Mouse (Mus musculus) hindbrain, embryonic 11.5 days (tissue): Measurements from ENCODE around the gene Ccdc102a. TPM values are rescaled to one million over a fixed set of nuclear protein-coding genes. Genes with fewer than 3 reads are reported as not detected.

Experiments
- ATAC-seq: fragments of 200-750 bp; cut with Nextera tagmentation; 2 replicates; pipeline ENCODE4 v1.8.0; 2017; ENCODE audit warnings: mild to moderate bottlenecking, moderate TSS enrichment, moderate library complexity; ENCODE audit not compliant: low FRiP score
- DNase-seq: peaks from one replicate; pipeline ENCODE4 v3.0.0-alpha.2; 2015; ENCODE audit warnings: low spot score
- H3K27ac ChIP-seq: fragments of 300-500 bp; sonication (generic); 2 replicates; pipeline ENCODE4 v1.5.1; 2014; ENCODE audit warnings: mild to moderate bottlenecking, low read depth, low read length
- H3K27me3 ChIP-seq: fragments of 300-500 bp; sonication (generic); 2 replicates; pipeline ENCODE4 v1.6.1; 2014; ENCODE audit warnings: mild to moderate bottlenecking, low read length, moderate library complexity, mixed read lengths; ENCODE audit not compliant: control insufficient read depth, insufficient read depth
- H3K36me3 ChIP-seq: fragments of 300-500 bp; sonication (generic); 2 replicates; pipeline ENCODE4 v1.6.1; 2014; ENCODE audit warnings: mild to moderate bottlenecking, low read length, moderate library complexity, mixed read lengths; ENCODE audit not compliant: control insufficient read depth, insufficient read depth
- H3K4me1 ChIP-seq: fragments of 300-500 bp; sonication (generic); replicated peaks from 2 replicates; pipeline ENCODE4 v1.6.1; 2014; ENCODE audit warnings: low read length, mixed read lengths; ENCODE audit not compliant: control insufficient read depth, insufficient read depth
- H3K4me2 ChIP-seq: fragments of 300-500 bp; sonication (generic); replicated peaks from 2 replicates; pipeline ENCODE4 v1.6.1; 2014; ENCODE audit warnings: mild to moderate bottlenecking, low read depth, low read length
- H3K4me3 ChIP-seq: fragments of 300-500 bp; sonication (generic); 2 replicates; pipeline ENCODE4 v1.5.1; 2014; ENCODE audit warnings: low read depth, low read length
- H3K9ac ChIP-seq: fragments of 300-500 bp; sonication (generic); 2 replicates; pipeline ENCODE4 v1.6.1; 2014; ENCODE audit warnings: low read depth, low read length
- H3K9me3 ChIP-seq: fragments of 300-500 bp; sonication (generic); 2 replicates; pipeline ENCODE4 v1.6.1; 2016; ENCODE audit warnings: low read length; ENCODE audit not compliant: control insufficient read depth
- WGBS: fragments of 180-500 bp; shearing (Covaris S2); extraction: QIAGEN DNeasy Blood & Tissue Kit; methylation state at CpG from one replicate; pipeline ENCODE4 v1.1.7; 2014; 5-methylcytosine and 5-hydroxymethylcytosine counted together
- polyA plus RNA-seq: library from polyadenylated mRNA; unstranded; fragments of >200 nt; fragmentation: Nextera tagmentation; extraction: Ambion mirVana; gene quantifications from 2 replicates; pipeline ENCODE4 v1.2.1, GENCODE M21; 2014

Ccdc102a gene
- polyA plus RNA-seq, 1 experiment from 2014 or later: 18.5 TPM

DNA sequence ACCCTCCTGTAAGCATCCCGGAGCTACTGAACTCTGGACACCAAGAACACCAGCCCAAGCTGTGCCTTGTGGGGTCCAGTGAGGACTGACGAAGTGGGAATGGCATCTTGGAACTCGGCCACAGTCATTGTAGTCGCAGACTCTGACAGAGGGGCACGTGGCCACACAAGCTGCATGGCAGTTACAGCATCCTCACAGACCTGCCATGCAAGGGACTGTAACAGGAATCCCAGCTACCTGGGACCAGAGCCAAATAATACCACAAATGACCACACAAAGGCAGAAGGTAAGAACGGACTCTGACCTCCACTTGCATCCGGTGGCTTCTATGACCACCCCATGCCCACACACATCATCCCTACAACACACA lies 36.5 kb upstream of the Ccdc102a start:
- H3K9ac ChIP-seq: no peak overlapping the region
- DNase-seq (no peak), ATAC-seq (no peak)

DNA sequence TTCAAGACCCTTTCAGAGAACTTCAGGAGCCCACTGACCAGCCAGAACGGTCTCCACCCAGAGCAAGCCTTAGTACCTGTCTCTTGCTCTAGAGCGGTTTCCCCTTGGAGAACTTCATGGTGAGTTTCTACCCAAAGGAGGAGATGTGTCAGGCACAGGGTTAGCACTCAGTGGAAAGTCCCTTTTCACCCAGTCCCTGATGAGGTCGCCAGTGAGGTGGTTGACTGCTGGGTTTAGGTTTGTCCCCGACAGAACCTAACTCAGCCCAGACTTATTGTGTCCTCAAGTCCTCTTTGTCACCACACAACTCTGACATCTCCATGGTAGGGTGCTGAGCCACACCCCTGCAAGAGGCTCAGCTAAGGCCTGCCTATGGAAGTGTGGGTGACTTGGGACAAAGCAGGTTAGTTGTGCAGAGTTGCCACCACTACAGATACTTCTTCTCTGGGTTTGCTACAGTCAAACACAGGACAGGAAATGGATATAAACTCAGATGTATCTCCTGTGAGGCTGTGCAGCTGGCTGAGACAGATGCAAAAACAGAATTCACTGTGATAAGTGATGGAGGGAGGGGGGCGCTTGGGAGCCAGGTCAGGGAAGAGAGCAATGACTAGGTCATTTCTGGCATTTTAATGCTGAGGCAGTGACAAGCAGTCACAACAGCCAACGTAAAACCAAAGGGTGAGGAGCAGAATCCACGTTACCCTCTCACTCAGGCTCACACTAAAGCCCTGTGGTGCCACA lies 35.9 kb upstream of the Ccdc102a start:
- Histone ChIP-seq H3K4me3 (no peak overlapping the region), H3K27ac (no peak overlapping the region), H3K4me2 (no peak overlapping the region), H3K9ac (no peak overlapping the region), H3K36me3 (no peaks in the 10 kb centered on the region), H3K4me1 (no peaks in the 10 kb centered on the region), H3K27me3 (no peaks in the 10 kb centered on the region), H3K9me3 (no peaks in the 10 kb centered on the region)
- no peak for DNase-seq
- ATAC-seq: no peak
- WGBS: 72% methylated on average over 7 of the region's 7 CpGs

More for the DNA sequence above, 36.5 kb upstream of the Ccdc102a start:
- Histone ChIP-seq H3K27ac (no peak overlapping the region), H3K4me1 (no peaks in the 10 kb centered on the region), H3K4me2 (no peak overlapping the region), H3K9me3 (no peaks in the 10 kb centered on the region), H3K4me3 (no peak overlapping the region), H3K27me3 (no peaks in the 10 kb centered on the region), H3K36me3 (no peaks in the 10 kb centered on the region)
- 94% methylated on average over 7 of the region's 7 CpGs for WGBS

DNA sequence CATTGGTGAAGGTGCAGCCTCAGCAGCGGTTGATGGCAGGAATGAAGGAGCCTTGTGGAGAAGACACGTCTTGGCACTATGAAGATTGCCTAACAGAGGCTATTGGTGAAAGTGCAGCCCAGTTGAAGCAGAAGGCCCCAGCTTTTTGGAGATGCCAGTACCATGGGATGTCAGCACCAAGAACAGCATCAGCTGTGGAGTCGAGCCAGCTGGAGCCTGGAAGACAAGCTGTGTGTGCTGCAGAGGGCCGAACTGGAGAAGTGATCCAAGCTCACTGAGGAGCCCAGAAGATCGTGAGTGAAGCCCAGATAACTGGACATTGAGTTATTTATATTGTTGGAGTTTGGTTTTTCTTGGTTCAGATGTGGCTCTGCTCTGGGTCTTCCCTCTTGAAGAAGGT lies 34.2 kb upstream of the Ccdc102a start:
- 82% methylated on average over 5 of the region's 5 CpGs for WGBS
- no peaks in the 10 kb centered on the region for H3K4me1 ChIP-seq

DNA sequence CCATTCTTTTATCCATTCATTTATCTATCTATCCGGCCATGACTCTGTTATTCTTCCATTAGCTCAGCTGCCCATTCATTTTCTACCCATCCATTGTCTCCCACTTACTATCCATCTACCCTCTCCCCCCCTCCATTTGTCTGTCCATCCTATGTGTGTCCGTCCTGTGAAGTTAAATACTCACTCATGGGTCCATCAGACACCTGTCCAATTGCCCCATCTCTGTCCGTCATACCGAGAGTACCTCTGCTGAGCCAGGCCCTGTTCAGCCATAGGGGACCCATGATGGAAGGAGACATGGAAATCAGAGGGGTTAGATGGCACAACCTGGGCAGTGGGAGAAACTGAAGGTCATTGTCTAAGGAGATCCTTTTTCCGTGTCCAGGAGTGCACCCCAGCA lies 32.6 kb upstream of the Ccdc102a start:
- ATAC-seq (peak; percentile 47; the same call in 1 of the 2 replicates), DNase-seq (no peak)
- Histone ChIP-seq H3K4me1 (0 out of 2 replicates have a peak, but pooled peaks cover 2% of the 10 kb centered on the region), H3K4me3 (no peak overlapping the region), H3K9me3 (no peaks in the 10 kb centered on the region), H3K27me3 (no peaks in the 10 kb centered on the region), H3K27ac (no peak overlapping the region), H3K9ac (no peak overlapping the region), H3K4me2 (no peak overlapping the region), H3K36me3 (no peaks in the 10 kb centered on the region)
- 76% methylated on average over 5 of the region's 5 CpGs for WGBS

More for the DNA sequence above, 34.2 kb upstream of the Ccdc102a start:
- H3K4me3 ChIP-seq: no peak overlapping the region
- no peaks in the 10 kb centered on the region for H3K9me3 ChIP-seq
- no peaks in the 10 kb centered on the region for H3K27me3 ChIP-seq
- DNase-seq (no peak), ATAC-seq (no peak)
- H3K9ac ChIP-seq: no peak overlapping the region
- H3K36me3 ChIP-seq: no peaks in the 10 kb centered on the region
- H3K27ac ChIP-seq: no peak overlapping the region
- H3K4me2 ChIP-seq: no peak overlapping the region

DNA sequence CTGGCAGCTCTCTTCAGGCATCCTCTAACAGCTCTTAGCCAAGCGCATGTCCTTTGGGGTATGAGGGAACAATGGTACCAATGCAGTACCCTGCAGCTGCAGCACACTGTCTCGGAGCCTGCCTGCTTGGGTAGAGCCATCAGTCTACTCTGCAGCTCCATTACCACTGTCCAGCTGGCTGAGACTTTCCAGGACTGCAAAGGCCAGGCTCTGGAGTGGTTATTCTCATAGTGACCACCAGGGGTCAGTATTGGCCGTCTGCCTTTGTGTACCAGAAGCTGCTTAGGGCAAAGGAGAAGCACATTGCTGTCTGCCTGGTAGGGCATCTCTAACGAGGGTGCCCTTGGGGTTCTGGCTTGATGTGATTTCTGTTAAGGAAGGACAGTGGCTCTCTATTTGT lies 32.1 kb upstream of the Ccdc102a start:
- Histone ChIP-seq H3K27ac (no peak overlapping the region), H3K27me3 (no peaks in the 10 kb centered on the region), H3K9me3 (no peaks in the 10 kb centered on the region), H3K4me3 (no peak overlapping the region), H3K36me3 (no peaks in the 10 kb centered on the region), H3K9ac (no peak overlapping the region), H3K4me1 (0 out of 2 replicates have a peak, but pooled peaks cover 2% of the 10 kb centered on the region), H3K4me2 (no peak overlapping the region)
- WGBS: 16% methylated on average over 4 of the region's 4 CpGs
- ATAC-seq (peak; percentile 70), DNase-seq (peak; percentile 88)

DNA sequence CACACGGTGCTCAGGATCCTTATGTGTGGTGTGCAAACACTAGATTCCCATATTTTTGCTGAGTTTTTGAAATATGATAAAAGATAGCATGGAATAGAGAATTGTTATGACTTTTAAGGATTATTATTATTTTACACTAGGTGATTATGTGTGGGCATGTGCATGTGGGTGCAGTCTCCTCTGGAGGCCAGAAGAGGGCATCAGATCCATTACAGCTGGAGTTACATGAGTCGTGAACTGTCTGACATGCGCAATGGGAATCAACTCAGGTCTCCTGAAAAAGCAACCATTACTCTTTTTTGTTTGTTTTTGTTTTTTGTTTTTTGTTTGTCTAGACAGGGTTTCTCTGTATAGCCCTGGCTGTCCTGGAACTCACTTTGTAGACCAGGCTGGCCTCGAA lies 31.1 kb upstream of the Ccdc102a start:
- no peaks in the 10 kb centered on the region for H3K36me3 ChIP-seq
- no peaks in the 10 kb centered on the region for H3K27me3 ChIP-seq
- 0 out of 2 replicates have a peak, but pooled peaks cover 2% of the 10 kb centered on the region for H3K4me1 ChIP-seq
- DNase-seq (no peak), ATAC-seq (no peak)
- no peak overlapping the region for H3K4me2 ChIP-seq
- H3K9ac ChIP-seq: no peak overlapping the region
- no peak overlapping the region for H3K27ac ChIP-seq
- 86% methylated on average over 4 of the region's 4 CpGs for WGBS
- no peaks in the 10 kb centered on the region for H3K9me3 ChIP-seq
- H3K4me3 ChIP-seq: no peak overlapping the region

DNA sequence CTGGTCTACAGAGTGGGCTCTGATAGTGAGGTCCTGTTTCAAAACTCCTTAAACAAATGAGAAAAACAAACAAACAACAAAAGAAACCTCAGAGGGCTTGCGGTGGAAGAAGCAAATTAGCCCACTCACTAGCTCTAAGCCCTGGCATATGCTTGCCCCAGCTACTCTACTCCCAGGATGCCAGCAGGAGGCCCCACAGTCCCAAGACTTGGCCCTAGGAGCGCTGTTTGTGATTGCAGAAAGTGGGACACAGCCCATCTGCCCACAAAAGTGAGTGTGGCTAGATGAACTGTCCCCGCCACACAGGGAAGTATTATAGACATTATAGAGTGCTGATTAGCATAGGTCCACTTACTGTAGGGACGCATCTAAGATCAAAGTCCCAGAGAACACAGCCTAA lies 30.5 kb upstream of the Ccdc102a start:
- H3K9ac ChIP-seq: no peak overlapping the region
- H3K9me3 ChIP-seq: no peaks in the 10 kb centered on the region
- no peak overlapping the region for H3K4me3 ChIP-seq
- H3K27me3 ChIP-seq: no peaks in the 10 kb centered on the region
- no peak for ATAC-seq
- WGBS: 81% methylated on average over 4 of the region's 4 CpGs
- no peak overlapping the region for H3K4me2 ChIP-seq
- no peak overlapping the region for H3K27ac ChIP-seq
- H3K36me3 ChIP-seq: no peaks in the 10 kb centered on the region
- H3K4me1 ChIP-seq: 0 out of 2 replicates have a peak, but pooled peaks cover 2% of the 10 kb centered on the region
- no peak for DNase-seq

DNA sequence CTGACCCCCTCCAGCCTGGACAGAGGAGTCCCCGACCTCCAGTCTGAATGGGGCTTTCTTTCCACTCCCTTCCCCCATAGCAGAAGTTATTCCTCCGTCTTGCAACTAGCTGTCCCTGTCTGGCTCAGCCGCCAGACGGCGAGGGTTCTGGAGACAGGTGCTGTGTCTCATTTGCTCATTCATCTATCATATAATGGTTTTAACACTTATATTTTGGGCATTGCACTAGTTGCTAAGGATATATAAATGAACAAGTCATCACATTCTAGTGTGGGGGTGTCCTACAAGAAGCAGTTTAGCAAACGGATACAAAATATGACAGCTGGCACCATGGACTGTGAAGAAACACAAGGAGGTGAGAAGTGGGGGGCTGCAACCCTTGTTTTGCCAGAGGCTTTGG lies 27.3 kb upstream of the Ccdc102a start:
- H3K9me3 ChIP-seq: no peaks in the 10 kb centered on the region
- no peaks in the 10 kb centered on the region for H3K36me3 ChIP-seq
- DNase-seq: no peak
- no peak overlapping the region for H3K27ac ChIP-seq
- H3K27me3 ChIP-seq: no peaks in the 10 kb centered on the region
- H3K4me1 ChIP-seq: 0 out of 2 replicates have a peak, but pooled peaks cover 2% of the 10 kb centered on the region
- H3K4me3 ChIP-seq: no peak overlapping the region
- ATAC-seq: no peak
- no peak overlapping the region for H3K9ac ChIP-seq
- H3K4me2 ChIP-seq: no peak overlapping the region
- 59% methylated on average over 6 of the region's 6 CpGs for WGBS

DNA sequence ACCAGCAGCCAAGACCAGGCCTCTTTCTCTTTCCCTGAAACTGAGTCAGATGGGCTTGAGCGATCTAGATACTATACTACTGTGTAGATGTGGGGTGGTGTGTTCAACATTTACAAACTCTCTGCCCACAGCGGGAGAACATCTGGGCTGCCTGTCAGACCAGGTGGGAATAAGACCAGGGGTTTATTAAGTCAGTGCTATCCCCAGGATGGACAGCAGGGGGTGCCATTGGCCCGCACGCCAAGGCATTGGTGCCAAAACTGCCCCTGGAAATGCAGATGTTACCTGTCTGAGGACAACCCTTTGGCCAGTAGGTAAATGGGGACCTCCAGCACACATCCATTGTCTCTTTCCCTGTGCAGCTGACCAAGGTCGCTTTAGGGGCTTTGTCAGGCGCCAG lies 24.7 kb upstream of the Ccdc102a start:
- Histone ChIP-seq H3K36me3 (no peaks in the 10 kb centered on the region), H3K9me3 (no peaks in the 10 kb centered on the region), H3K4me2 (no peak overlapping the region), H3K27me3 (no peaks in the 10 kb centered on the region), H3K9ac (no peak overlapping the region), H3K4me1 (0 out of 2 replicates have a peak, but pooled peaks cover 2% of the 10 kb centered on the region), H3K4me3 (no peak overlapping the region), H3K27ac (no peak overlapping the region)
- DNase-seq (peak; percentile 82), ATAC-seq (peak; percentile 22; the same call in 1 of the 2 replicates)
- WGBS: 11% methylated on average over 6 of the region's 6 CpGs
